ENCODE assay signal across 10 mouse cellular contexts in genomic region chr3:55248508-55248907, GRCm38 (mm10). TPM values are rescaled to one million over a fixed set of nuclear protein-coding genes. Genes with fewer than 3 reads are reported as not detected.
DNase-seq lines count a peak whose midpoint lies in the region; ATAC-seq and TF ChIP-seq lines count a peak whose summit lies in the region.
"Had no signal": no experiment of that assay in that cellular context is flagged by ENCODE, and none has a peak within 500 bp of the region (broad histone marks: within the 10 kb centered on the region; RNA-seq: fewer than 3 reads in every experiment).

No protein-coding gene starts in this region.

- 0 out of 2 replicates have a peak overlapping the region, but pooled peaks have one; percentile 11 for H3K4me2 ChIP-seq in hindbrain, postnatal 0 days (ENCODE audit: low read depth, low read length)
- no peak overlapping the region for H3K4me2 ChIP-seq in neural tube, embryonic 15.5 days
- H3K4me2 ChIP-seq: embryonic facial prominence, embryonic 15.5 days had no signal

- peak; percentile 16 to 33 for DNase-seq in heart, postnatal 14 days
- DNase-seq in heart, embryonic 10.5 days (ENCODE audit: low spot score) = no peak
- peak; percentile 61 for DNase-seq in right cerebral cortex, postnatal 4 days
- no peak for DNase-seq in right cerebral cortex, adult 2 months (ENCODE audit: low spot score in 2 of 2)
- DNase-seq in hindbrain, postnatal 0 days (ENCODE audit: low spot score) = peak; percentile 89
- DNase-seq in embryo, embryonic 9.5 days (ENCODE audit: extremely low spot score) = no peak

- ATAC-seq in hindbrain, postnatal 0 days = peak; percentile 95
- peak; percentile 71 for ATAC-seq in neural tube, embryonic 15.5 days (ENCODE audit: low FRiP score)
- ATAC-seq in megakaryocyte-erythroid progenitor cell, adult 5-6 weeks (replicated peaks; ENCODE audit: low FRiP score, low TSS enrichment, poor library complexity, severe bottlenecking) = no peak

- H3K4me1 ChIP-seq in heart, embryonic 10.5 days = peaks cover 2% of the 10 kb centered on the region; the same call in 1 of the 2 replicates
- peaks cover 20% of the 10 kb centered on the region for H3K4me1 ChIP-seq in hindbrain, postnatal 0 days (ENCODE audit: insufficient read depth, low read length)
- H3K4me1 ChIP-seq in neural tube, embryonic 15.5 days = peaks cover 69% of the 10 kb centered on the region

- no peaks in the 10 kb centered on the region for H3K36me3 ChIP-seq in heart, embryonic 10.5 days
- H3K36me3 ChIP-seq in hindbrain, postnatal 0 days (ENCODE audit: insufficient read depth, low read length) = no peaks in the 10 kb centered on the region; the same call in 1 of the 2 replicates
- H3K36me3 ChIP-seq in neural tube, embryonic 15.5 days = peaks cover 30% of the 10 kb centered on the region
- H3K36me3 ChIP-seq: embryonic facial prominence, embryonic 15.5 days; G1E had no signal

- intact Hi-C loops in heart, postnatal 14 days (cut with DNase I) = no loop called here

- H3K9me3 ChIP-seq in heart, embryonic 10.5 days = no peaks in the 10 kb centered on the region
- H3K9me3 ChIP-seq in hindbrain, postnatal 0 days (ENCODE audit: low read length) = no peaks in the 10 kb centered on the region
- no peaks in the 10 kb centered on the region for H3K9me3 ChIP-seq in neural tube, embryonic 15.5 days (replicated peaks)
- H3K9me3 ChIP-seq: embryonic facial prominence, embryonic 15.5 days had no signal

- H3K27ac ChIP-seq in heart, embryonic 10.5 days = no peak overlapping the region
- peak overlapping the region; percentile 0 for H3K27ac ChIP-seq in hindbrain, postnatal 0 days
- H3K27ac ChIP-seq in neural tube, embryonic 15.5 days (replicated peaks) = peak overlapping the region; percentile 39; the same call in 1 of the 2 replicates
- H3K27ac ChIP-seq: embryonic facial prominence, embryonic 15.5 days had no signal

- no peak for TF ChIP-seq CTCF in hindbrain, postnatal 0 days (IDR thresholded peaks at IDR 0.05; ENCODE audit: low read depth)

- peaks cover 16% of the 10 kb centered on the region for H3K27me3 ChIP-seq in heart, embryonic 10.5 days (ENCODE audit: insufficient read depth, poor library complexity, severe bottlenecking)
- no peaks in the 10 kb centered on the region for H3K27me3 ChIP-seq in hindbrain, postnatal 0 days (ENCODE audit: insufficient read depth, low read length)
- no peaks in the 10 kb centered on the region for H3K27me3 ChIP-seq in neural tube, embryonic 15.5 days (replicated peaks)
- H3K27me3 ChIP-seq: embryonic facial prominence, embryonic 15.5 days had no signal

- WGBS in heart, embryonic 10.5 days = 70% methylated on average over 6 of the region's 6 CpGs
- WGBS in hindbrain, postnatal 0 days = 34% methylated on average over 6 of the region's 6 CpGs
- WGBS in neural tube, embryonic 15.5 days = 58% methylated on average over 6 of the region's 6 CpGs

- no peak overlapping the region for H3K9ac ChIP-seq in hindbrain, postnatal 0 days (replicated peaks; ENCODE audit: low read length)
- H3K9ac ChIP-seq in neural tube, embryonic 15.5 days (replicated peaks) = no peak overlapping the region
- H3K9ac ChIP-seq: embryonic facial prominence, embryonic 15.5 days had no signal

- no peak overlapping the region for H3K4me3 ChIP-seq in heart, embryonic 10.5 days
- no peak overlapping the region for H3K4me3 ChIP-seq in hindbrain, postnatal 0 days (ENCODE audit: low read length)
- H3K4me3 ChIP-seq in neural tube, embryonic 15.5 days (replicated peaks) = no peak overlapping the region
- H3K4me3 ChIP-seq: embryonic facial prominence, embryonic 15.5 days had no signal

RNA-seq across cellular contexts. Expression of gene Dclk1, which starts 6.3 kb away (rescaled TPM):
- 1 to 10 TPM; 7.4 to 7.5 TPM for total RNA-seq in heart, postnatal 14 days (2021)
- polyA plus RNA-seq in heart, embryonic 10.5 days (2016; fragmentation: Nextera tagmentation; extraction: Ambion mirVana) = 4.8 and 7.9 TPM in 2 replicates
- 213 and 250 TPM in 2 replicates for total RNA-seq in hindbrain, postnatal 0 days (2014; rRNA removed)
- polyA plus RNA-seq in hindbrain, postnatal 0 days (2015; fragmentation: Nextera tagmentation; extraction: Ambion mirVana) = 196 and 214 TPM in 2 replicates
- polyA plus RNA-seq in neural tube, embryonic 15.5 days (2015; fragmentation: Nextera tagmentation; extraction: Ambion mirVana) = 189 and 232 TPM in 2 replicates
- not detected in 2 replicates for total RNA-seq in megakaryocyte-erythroid progenitor cell, adult 5-6 weeks (2014; fragmentation: Nextera tagmentation)
- not detected in 2 replicates for total RNA-seq in megakaryocyte-erythroid progenitor cell, adult 5-6 weeks (2017)
- polyA plus RNA-seq: G1E had no signal

Comparison
In these comparisons a context has a peak if more than half of its experiments do, and no peak if none do; other contexts are left out.
1. DNase-seq: peak in heart, postnatal 14 days (2 of 2), right cerebral cortex, postnatal 4 days (single experiment) and hindbrain, postnatal 0 days (single experiment); none in heart, embryonic 10.5 days (single experiment), right cerebral cortex, adult 2 months (0 of 2) and embryo, embryonic 9.5 days (single experiment).
2. RNA of gene Dclk1, which starts 6.3 kb away (total RNA-seq): 213 to 250 TPM in hindbrain, postnatal 0 days; 7.4 to 7.5 TPM in heart, postnatal 14 days and not detected in megakaryocyte-erythroid progenitor cell, adult 5-6 weeks; every median in the first group is over 10 times any median in the second.